ENCODE assay signal across 8 mouse cellular contexts in genomic region chr13:23500424-23501200, GRCm38 (mm10). TPM values are rescaled to one million over a fixed set of nuclear protein-coding genes. Genes with fewer than 3 reads are reported as not detected.
DNase-seq lines count a peak whose midpoint lies in the region; ATAC-seq and TF ChIP-seq lines count a peak whose summit lies in the region.

No protein-coding gene starts in this region.

- no peak overlapping the region for H3K27ac ChIP-seq in forebrain, postnatal 0 days (ENCODE audit: low read depth, low read length)
- no peak overlapping the region for H3K27ac ChIP-seq in intestine, embryonic 16.5 days (ENCODE audit: low read length)
- no peak overlapping the region for H3K27ac ChIP-seq in neural tube, embryonic 13.5 days (replicated peaks)

- H3K4me3 ChIP-seq in forebrain, postnatal 0 days (ENCODE audit: low read depth, low read length): no peak overlapping the region
- H3K4me3 ChIP-seq in intestine, embryonic 16.5 days (ENCODE audit: low read length): no peak overlapping the region
- no peak overlapping the region for H3K4me3 ChIP-seq in neural tube, embryonic 13.5 days

- 3% methylated on average over 17 of the region's 17 CpGs for WGBS in forebrain, postnatal 0 days
- 9% methylated on average over 17 of the region's 17 CpGs for WGBS in intestine, embryonic 16.5 days
- 2% methylated on average over 17 of the region's 17 CpGs for WGBS in neural tube, embryonic 13.5 days

- TF ChIP-seq CTCF in forebrain, postnatal 0 days (IDR thresholded peaks at IDR 0.05; ENCODE audit: low read depth): no peak

- peak; percentile 73 to 80 for DNase-seq in left cerebral cortex, adult 18-20 months (ENCODE audit: low spot score in 2 of 2)
- no peak for DNase-seq in left cerebral cortex, adult 11 months (ENCODE audit: low spot score)
- peak; percentile 76 for DNase-seq in c-Kit-negative CD71-positive TER-119-positive erythroid progenitor cells, embryonic 14.5 days (ENCODE audit: low read depth, low spot score)
- peak; percentile 72 for DNase-seq in forebrain, postnatal 0 days
- DNase-seq in liver: peak; percentile 90
- DNase-seq in thymus, postnatal 36 days: peak; percentile 79 to 83

- no peaks in the 10 kb centered on the region for H3K36me3 ChIP-seq in forebrain, postnatal 0 days (ENCODE audit: insufficient read depth)
- no peaks in the 10 kb centered on the region for H3K36me3 ChIP-seq in intestine, embryonic 16.5 days (ENCODE audit: control insufficient read depth, insufficient read depth, low read length)
- H3K36me3 ChIP-seq in neural tube, embryonic 13.5 days: no peaks in the 10 kb centered on the region

- H3K4me2 ChIP-seq in forebrain, postnatal 0 days (ENCODE audit: low read depth): no peak overlapping the region
- no peak overlapping the region for H3K4me2 ChIP-seq in intestine, embryonic 16.5 days (ENCODE audit: low read depth, low read length)
- H3K4me2 ChIP-seq in neural tube, embryonic 13.5 days: no peak overlapping the region

- no peaks in the 10 kb centered on the region; the same call in 1 of the 2 replicates for H3K4me1 ChIP-seq in forebrain, postnatal 0 days (ENCODE audit: insufficient read depth)
- H3K4me1 ChIP-seq in intestine, embryonic 16.5 days (ENCODE audit: control insufficient read depth, insufficient read depth, low read length): peaks cover 17% of the 10 kb centered on the region; the same call in 1 of the 2 replicates
- peaks cover 9% of the 10 kb centered on the region; the same call in 1 of the 2 replicates for H3K4me1 ChIP-seq in neural tube, embryonic 13.5 days (replicated peaks)

- ATAC-seq in forebrain, postnatal 0 days: peak; percentile 51; the same call in 1 of the 2 replicates
- peak; percentile 88 for ATAC-seq in intestine, embryonic 16.5 days
- ATAC-seq in neural tube, embryonic 13.5 days (ENCODE audit: low read depth): peak; percentile 70; the same call in 1 of the 2 replicates

- H3K27me3 ChIP-seq in forebrain, postnatal 0 days (ENCODE audit: insufficient read depth, low read length): peaks cover 11% of the 10 kb centered on the region; the same call in 1 of the 2 replicates
- no peaks in the 10 kb centered on the region for H3K27me3 ChIP-seq in intestine, embryonic 16.5 days (replicated peaks; ENCODE audit: control insufficient read depth, insufficient read depth, low read length)
- H3K27me3 ChIP-seq in neural tube, embryonic 13.5 days: peaks cover 21% of the 10 kb centered on the region

- H3K9me3 ChIP-seq in forebrain, postnatal 0 days (ENCODE audit: low read length): no peaks in the 10 kb centered on the region
- H3K9me3 ChIP-seq in intestine, embryonic 16.5 days (ENCODE audit: control insufficient read depth, low read length): no peaks in the 10 kb centered on the region
- H3K9me3 ChIP-seq in neural tube, embryonic 13.5 days: no peaks in the 10 kb centered on the region

- H3K9ac ChIP-seq in forebrain, postnatal 0 days: no peak overlapping the region
- no peak overlapping the region for H3K9ac ChIP-seq in intestine, embryonic 16.5 days (ENCODE audit: low read depth, low read length)
- H3K9ac ChIP-seq in neural tube, embryonic 13.5 days: no peak overlapping the region

RNA-seq across cellular contexts. Expression of gene Btn2a2, which starts 12.0 kb away (rescaled TPM):
- total RNA-seq in left cerebral cortex, adult 18-20 months (2021): 1 to 10 TPM; 1.3 to 1.9 TPM
- not detected in 2 replicates for total RNA-seq in forebrain, postnatal 0 days (2014; rRNA removed)
- polyA plus RNA-seq in forebrain, postnatal 0 days (2015; fragmentation: Nextera tagmentation; extraction: Ambion mirVana): 0.10 TPM in 1 of 2 replicates, not detected in the other
- 0.12 TPM in 2 replicates for polyA plus RNA-seq in intestine, embryonic 16.5 days (2015; fragmentation: Nextera tagmentation; extraction: Ambion mirVana)
- polyA plus RNA-seq in neural tube, embryonic 13.5 days (2015; fragmentation: Nextera tagmentation; extraction: Ambion mirVana): 0.12 and 0.21 TPM in 2 replicates

RNA-seq across cellular contexts. Expression of gene Hist1h4h, which starts 30.2 kb away (rescaled TPM):
- total RNA-seq in left cerebral cortex, adult 18-20 months (2021): 100 to 1,000 TPM; 329 to 333 TPM
- total RNA-seq in forebrain, postnatal 0 days (2014; rRNA removed): 1,275 and 1,840 TPM in 2 replicates
- 4.1 and 5.7 TPM in 2 replicates for polyA plus RNA-seq in forebrain, postnatal 0 days (2015; fragmentation: Nextera tagmentation; extraction: Ambion mirVana)
- 3.5 and 3.7 TPM in 2 replicates for polyA plus RNA-seq in intestine, embryonic 16.5 days (2015; fragmentation: Nextera tagmentation; extraction: Ambion mirVana)
- polyA plus RNA-seq in neural tube, embryonic 13.5 days (2015; fragmentation: Nextera tagmentation; extraction: Ambion mirVana): 2.4 and 2.6 TPM in 2 replicates

RNA-seq across cellular contexts. Expression of gene Hist1h2af, which starts 33.1 kb away (rescaled TPM):
- total RNA-seq in left cerebral cortex, adult 18-20 months (2021): 1 to 10 TPM; 1.5 to 3.4 TPM
- 135 and 227 TPM in 2 replicates for total RNA-seq in forebrain, postnatal 0 days (2014; rRNA removed)
- polyA plus RNA-seq in forebrain, postnatal 0 days (2015; fragmentation: Nextera tagmentation; extraction: Ambion mirVana): not detected in 2 replicates
- 2.5 and 3.6 TPM in 2 replicates for polyA plus RNA-seq in intestine, embryonic 16.5 days (2015; fragmentation: Nextera tagmentation; extraction: Ambion mirVana)
- 0.95 TPM in 1 of 2 replicates, not detected in the other for polyA plus RNA-seq in neural tube, embryonic 13.5 days (2015; fragmentation: Nextera tagmentation; extraction: Ambion mirVana)

RNA-seq across cellular contexts. Expression of gene Hist1h3g, which starts 34.6 kb away (rescaled TPM):
- 1 to 10 TPM; 3.1 to 3.5 TPM for total RNA-seq in left cerebral cortex, adult 18-20 months (2021)
- 116 and 134 TPM in 2 replicates for total RNA-seq in forebrain, postnatal 0 days (2014; rRNA removed)
- 0.50 TPM in 1 of 2 replicates, not detected in the other for polyA plus RNA-seq in forebrain, postnatal 0 days (2015; fragmentation: Nextera tagmentation; extraction: Ambion mirVana)
- 2.6 and 3.7 TPM in 2 replicates for polyA plus RNA-seq in intestine, embryonic 16.5 days (2015; fragmentation: Nextera tagmentation; extraction: Ambion mirVana)
- 1.1 and 1.3 TPM in 2 replicates for polyA plus RNA-seq in neural tube, embryonic 13.5 days (2015; fragmentation: Nextera tagmentation; extraction: Ambion mirVana)

RNA-seq across cellular contexts. Expression of gene Btn1a1, which starts 34.9 kb away (rescaled TPM):
- not detected for total RNA-seq in left cerebral cortex, adult 18-20 months (2021)
- total RNA-seq in forebrain, postnatal 0 days (2014; rRNA removed): 0.08 and 0.33 TPM in 2 replicates
- polyA plus RNA-seq in forebrain, postnatal 0 days (2015; fragmentation: Nextera tagmentation; extraction: Ambion mirVana): 0.12 TPM in 1 of 2 replicates, not detected in the other
- 0.07 and 0.11 TPM in 2 replicates for polyA plus RNA-seq in intestine, embryonic 16.5 days (2015; fragmentation: Nextera tagmentation; extraction: Ambion mirVana)
- polyA plus RNA-seq in neural tube, embryonic 13.5 days (2015; fragmentation: Nextera tagmentation; extraction: Ambion mirVana): 0.07 TPM in 1 of 2 replicates, not detected in the other
